Mouse (Mus musculus): Measurements from ENCODE around the gene Msmp. TPM values are rescaled to one million over a fixed set of nuclear protein-coding genes. Genes with fewer than 3 reads are reported as not detected.
"Not testable (repeated sequence)": the region's sequence is repeated elsewhere in the genome, so short reads cannot be mapped to it uniquely, and the experiment has no call there.

The Msmp gene
- polyA plus RNA-seq, 1 experiment from 2014 or later: 1.5 TPM

- H3K4me2 ChIP-seq: no peak overlapping the region
- H3K9me3 ChIP-seq: no peaks in the 10 kb centered on the region
- WGBS: 43% methylated on average over 3 of the region's 3 CpGs
- no peaks in the 10 kb centered on the region for H3K4me1 ChIP-seq
- H3K36me3 ChIP-seq: no peaks in the 10 kb centered on the region
- no peaks in the 10 kb centered on the region for H3K27me3 ChIP-seq
- no peak overlapping the region for H3K4me3 ChIP-seq
- H3K27ac ChIP-seq: no peak overlapping the region
- no peak for ATAC-seq (ENCODE audit: borderline replicate concordance, extremely low read depth, low FRiP score, low TSS enrichment)
- H3K9ac ChIP-seq: no peak overlapping the region
Observed at GRCm38 (mm10) chr4:43613060-43613730, 28.9 kb upstream of the Msmp start.

DNA sequence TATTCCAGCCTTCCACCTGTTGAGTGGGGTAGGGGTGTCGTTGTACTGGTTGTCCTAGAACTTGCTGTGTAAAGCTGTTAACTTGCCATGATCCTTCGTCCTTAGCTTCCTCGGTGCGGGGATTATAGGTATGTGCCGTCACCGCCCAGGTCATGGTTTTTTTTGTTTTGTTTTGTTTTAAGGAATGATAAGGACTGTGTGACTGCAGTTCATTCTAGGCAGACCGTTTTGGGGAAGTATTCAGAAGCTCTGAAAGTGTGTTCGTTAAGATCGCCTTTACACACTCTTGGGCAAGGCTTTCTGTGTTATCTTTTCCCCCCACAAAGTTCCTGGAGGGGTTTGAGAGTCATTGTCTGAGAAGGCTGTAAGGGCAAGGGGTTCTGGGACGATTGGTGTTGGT is 28.2 kb upstream of the Msmp start:
- ATAC-seq (ENCODE audit: borderline replicate concordance, extremely low read depth, low FRiP score, low TSS enrichment): no peak
- no peak overlapping the region for H3K4me2 ChIP-seq
- 56% methylated on average over 10 of the region's 10 CpGs for WGBS
- H3K36me3 ChIP-seq: no peaks in the 10 kb centered on the region
- no peak overlapping the region for H3K27ac ChIP-seq
- no peaks in the 10 kb centered on the region for H3K4me1 ChIP-seq
- H3K27me3 ChIP-seq: no peaks in the 10 kb centered on the region
- H3K9me3 ChIP-seq: no peaks in the 10 kb centered on the region
- no peak overlapping the region for H3K9ac ChIP-seq
- no peak overlapping the region for H3K4me3 ChIP-seq

- Histone ChIP-seq H3K9me3 (no peaks in the 10 kb centered on the region), H3K36me3 (no peaks in the 10 kb centered on the region), H3K4me2 (no peak overlapping the region), H3K4me3 (no peak overlapping the region), H3K4me1 (no peaks in the 10 kb centered on the region), H3K9ac (no peak overlapping the region), H3K27ac (no peak overlapping the region), H3K27me3 (no peaks in the 10 kb centered on the region)
- no peak for ATAC-seq (ENCODE audit: borderline replicate concordance, extremely low read depth, low FRiP score, low TSS enrichment)
- 56% methylated on average over 9 of the region's 9 CpGs for WGBS
Observed at GRCm38 (mm10) chr4:43604751-43605685, 20.7 kb upstream of the Msmp start.

DNA sequence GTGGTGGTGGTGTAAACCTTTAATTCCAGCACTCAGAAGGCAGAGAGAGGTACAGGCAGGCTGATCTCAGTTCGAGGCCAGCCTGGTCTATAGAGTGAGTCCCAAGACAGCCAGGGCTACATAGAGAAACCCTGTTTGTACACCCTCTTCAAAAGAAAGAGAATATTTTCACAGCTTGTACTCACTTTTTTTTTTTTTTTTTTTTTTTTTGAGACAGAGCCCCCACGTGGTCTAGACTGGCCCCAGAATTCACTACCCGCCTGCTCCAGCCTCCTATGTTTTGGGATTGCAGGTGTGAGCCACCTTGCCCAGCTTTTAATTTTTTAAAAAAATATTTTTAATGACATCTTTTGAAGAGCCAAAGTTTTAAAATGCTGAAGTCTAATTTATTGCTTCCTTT is 19.8 kb upstream of the Msmp start:
- Histone ChIP-seq H3K27ac (no peak overlapping the region), H3K4me2 (no peak overlapping the region)
- WGBS: 59% methylated on average over 3 of the region's 3 CpGs

DNA sequence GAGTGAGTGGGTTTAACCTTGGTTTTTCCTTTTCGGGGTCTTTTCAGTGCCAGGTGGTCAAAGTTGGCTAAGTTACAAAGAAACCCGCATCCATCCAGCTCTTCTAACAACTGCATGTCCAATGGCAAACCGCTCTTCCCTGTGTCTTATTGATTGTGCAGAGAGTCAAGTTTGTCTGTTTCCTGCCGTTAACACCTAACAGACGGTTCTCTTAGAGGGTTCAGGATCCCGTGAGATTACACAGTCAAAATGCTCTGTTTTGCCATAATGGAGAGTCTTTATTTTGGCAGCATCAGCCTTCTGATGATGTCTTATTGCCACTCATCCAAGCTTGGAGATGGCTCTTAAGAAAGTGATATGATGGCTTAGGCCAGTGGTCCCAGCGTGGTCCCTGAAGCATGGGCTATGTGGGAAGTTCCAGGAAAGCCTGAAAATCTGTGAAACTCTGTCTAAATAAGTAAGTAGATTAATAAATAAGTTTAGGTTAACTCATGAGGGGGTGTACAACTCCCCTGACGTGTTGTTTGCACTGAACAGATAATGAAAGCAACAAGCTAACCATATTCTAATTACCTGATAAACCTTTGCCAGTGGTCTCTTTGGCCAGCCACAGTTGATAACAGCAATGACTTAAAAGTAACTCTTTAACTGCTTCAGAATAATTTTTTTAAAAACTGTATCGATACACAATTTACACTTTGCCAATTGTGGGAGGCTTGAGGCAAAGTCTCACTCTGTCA is 16.1 kb upstream of the Msmp start:
- Histone ChIP-seq H3K36me3 (no peaks in the 10 kb centered on the region), H3K9ac (no peak overlapping the region), H3K4me3 (no peak overlapping the region), H3K27me3 (no peaks in the 10 kb centered on the region), H3K4me2 (no peak overlapping the region), H3K9me3 (no peaks in the 10 kb centered on the region), H3K27ac (no peak overlapping the region), H3K4me1 (no peaks in the 10 kb centered on the region)
- no peak for ATAC-seq (ENCODE audit: borderline replicate concordance, extremely low read depth, low FRiP score, low TSS enrichment)
- 66% methylated on average over 9 of the region's 9 CpGs for WGBS

More for the DNA sequence above, 19.8 kb upstream of the Msmp start:
- H3K4me3 ChIP-seq: no peak overlapping the region
- no peaks in the 10 kb centered on the region for H3K36me3 ChIP-seq
- H3K9me3 ChIP-seq: no peaks in the 10 kb centered on the region
- no peak for ATAC-seq (ENCODE audit: borderline replicate concordance, extremely low read depth, low FRiP score, low TSS enrichment)
- H3K9ac ChIP-seq: no peak overlapping the region
- H3K4me1 ChIP-seq: no peaks in the 10 kb centered on the region
- no peaks in the 10 kb centered on the region for H3K27me3 ChIP-seq

DNA sequence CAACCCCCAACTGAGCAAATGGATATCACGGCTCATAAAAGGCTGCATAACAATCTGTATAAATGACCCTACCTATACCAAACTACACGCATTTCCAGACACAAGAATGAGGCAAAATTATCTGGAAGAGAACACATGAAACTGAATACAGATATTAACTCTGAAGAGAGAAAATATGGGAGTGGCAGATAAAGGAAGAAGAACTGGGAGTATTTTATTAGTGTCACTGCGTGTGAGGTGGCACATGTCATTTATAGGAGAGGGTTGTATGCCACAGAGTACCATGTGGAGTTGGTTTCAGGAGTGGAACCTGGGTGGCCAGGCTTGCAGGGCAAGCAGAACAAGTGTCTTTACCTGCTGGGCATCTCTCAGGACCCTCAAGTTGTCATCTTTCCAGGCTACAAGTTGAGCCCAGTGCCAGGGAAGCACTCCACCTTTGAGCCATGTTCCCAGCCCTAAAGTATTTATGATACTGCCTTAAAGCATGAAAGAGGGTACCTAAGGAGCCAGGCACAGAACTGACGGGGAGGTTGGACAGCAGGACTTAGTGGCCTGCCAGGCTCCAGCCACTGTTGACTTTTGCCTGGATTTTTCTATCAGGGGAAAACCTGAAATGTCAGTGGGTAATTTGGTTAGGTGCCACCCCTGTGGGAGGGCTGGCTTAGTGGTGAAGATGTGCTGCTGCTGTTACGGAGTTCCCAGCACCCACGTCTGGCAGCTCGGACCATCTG is 14.5 kb upstream of the Msmp start:
- no peak for ATAC-seq (ENCODE audit: borderline replicate concordance, extremely low read depth, low FRiP score, low TSS enrichment)
- no peaks in the 10 kb centered on the region for H3K36me3 ChIP-seq
- no peak overlapping the region for H3K9ac ChIP-seq
- H3K4me2 ChIP-seq: no peak overlapping the region
- no peaks in the 10 kb centered on the region for H3K4me1 ChIP-seq
- H3K27me3 ChIP-seq: no peaks in the 10 kb centered on the region
- H3K4me3 ChIP-seq: no peak overlapping the region
- no peak overlapping the region for H3K27ac ChIP-seq
- 76% methylated on average over 7 of the region's 7 CpGs for WGBS
- no peaks in the 10 kb centered on the region for H3K9me3 ChIP-seq

GRCm38 (mm10) chr4:43598200-43598599 is 13.9 kb upstream of the Msmp start:
- Histone ChIP-seq H3K4me3 (no peak overlapping the region), H3K27me3 (no peaks in the 10 kb centered on the region), H3K4me2 (no peak overlapping the region), H3K9ac (no peak overlapping the region), H3K36me3 (no peaks in the 10 kb centered on the region), H3K4me1 (no peaks in the 10 kb centered on the region), H3K9me3 (no peaks in the 10 kb centered on the region), H3K27ac (no peak overlapping the region)
- 71% methylated on average over 4 of the region's 4 CpGs for WGBS
- ATAC-seq (ENCODE audit: borderline replicate concordance, extremely low read depth, low FRiP score, low TSS enrichment): no peak

DNA sequence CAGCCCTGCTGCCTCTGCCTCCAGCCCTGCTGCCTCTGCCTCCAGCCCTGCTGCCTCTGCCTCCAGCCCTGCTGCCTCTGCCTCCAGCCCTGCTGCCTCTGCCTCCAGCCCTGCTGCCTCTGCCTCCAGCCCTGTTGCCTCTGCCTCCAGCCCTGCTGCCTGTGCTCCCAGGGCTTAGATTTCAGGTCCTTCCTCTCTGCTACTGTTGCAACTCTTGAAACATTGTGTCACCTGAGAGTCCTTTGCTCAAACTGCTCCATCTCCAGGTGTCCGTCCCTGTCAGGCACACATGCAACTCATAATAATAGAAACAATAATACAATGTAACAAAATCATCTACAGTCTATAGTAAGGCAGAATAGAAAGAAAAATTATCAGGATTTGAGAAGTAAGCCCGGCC is 12.3 kb upstream of the Msmp start:
- H3K27ac ChIP-seq; H3K4me3 ChIP-seq; H3K36me3 ChIP-seq; H3K9me3 ChIP-seq; H3K4me2 ChIP-seq; ATAC-seq (ENCODE audit: borderline replicate concordance, extremely low read depth, low FRiP score, low TSS enrichment); H3K4me1 ChIP-seq; H3K27me3 ChIP-seq; H3K9ac ChIP-seq: not testable (repeated sequence)
- 67% methylated on average over 2 of the region's 2 CpGs for whole genome bisulfite sequencing

- H3K4me3 ChIP-seq: no peak overlapping the region
- no peaks in the 10 kb centered on the region for H3K9me3 ChIP-seq
- WGBS: 53% methylated on average over 3 of the region's 3 CpGs
- no peak for ATAC-seq (ENCODE audit: borderline replicate concordance, extremely low read depth, low FRiP score, low TSS enrichment)
- no peaks in the 10 kb centered on the region for H3K27me3 ChIP-seq
- H3K36me3 ChIP-seq: no peaks in the 10 kb centered on the region
- no peaks in the 10 kb centered on the region for H3K4me1 ChIP-seq
- no peak overlapping the region for H3K4me2 ChIP-seq
- H3K9ac ChIP-seq: no peak overlapping the region
- H3K27ac ChIP-seq: no peak overlapping the region
Observed at GRCm38 (mm10) chr4:43593453-43593852, 9.2 kb upstream of the Msmp start.

GRCm38 (mm10) chr4:43591961-43592360 is 7.7 kb upstream of the Msmp start:
- no peak overlapping the region for H3K4me2 ChIP-seq
- no peak overlapping the region for H3K9ac ChIP-seq
- H3K27me3 ChIP-seq: no peaks in the 10 kb centered on the region
- no peak overlapping the region for H3K4me3 ChIP-seq
- WGBS: 64% methylated on average over 3 of the region's 3 CpGs
- H3K27ac ChIP-seq: no peak overlapping the region
- no peaks in the 10 kb centered on the region for H3K36me3 ChIP-seq
- H3K9me3 ChIP-seq: no peaks in the 10 kb centered on the region
- no peaks in the 10 kb centered on the region for H3K4me1 ChIP-seq
- ATAC-seq (ENCODE audit: borderline replicate concordance, extremely low read depth, low FRiP score, low TSS enrichment): no peak

DNA sequence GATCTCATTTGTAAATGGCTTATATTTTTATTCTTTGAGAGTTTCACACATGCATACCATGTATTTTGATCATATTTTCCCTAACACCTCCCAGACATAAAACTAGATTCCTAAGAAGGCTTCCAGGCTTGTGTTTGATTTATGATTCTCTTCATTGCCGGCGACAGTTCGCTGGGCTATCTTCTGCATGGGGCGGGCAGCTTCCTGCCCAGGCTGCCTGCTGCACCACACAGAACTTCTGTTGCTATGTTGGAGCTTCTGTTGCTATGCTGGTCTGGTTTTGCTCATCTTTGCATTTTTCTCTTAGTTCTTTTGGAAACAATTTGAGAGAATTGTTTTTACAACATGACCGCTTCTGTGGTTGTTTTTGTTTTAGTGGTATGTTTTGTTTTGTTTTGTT is 7.2 kb upstream of the Msmp start:
- Histone ChIP-seq H3K9me3 (no peaks in the 10 kb centered on the region), H3K27me3 (no peaks in the 10 kb centered on the region), H3K4me1 (no peaks in the 10 kb centered on the region), H3K9ac (no peak overlapping the region), H3K4me2 (no peak overlapping the region), H3K36me3 (no peaks in the 10 kb centered on the region), H3K4me3 (no peak overlapping the region), H3K27ac (no peak overlapping the region)
- 45% methylated on average over 5 of the region's 5 CpGs for WGBS
- ATAC-seq (ENCODE audit: borderline replicate concordance, extremely low read depth, low FRiP score, low TSS enrichment): no peak

Measured in lung, embryonic 15.5 days (tissue).